Comparison of ENCODE assay signal across 8 mouse cellular contexts in genomic region chr7:73588351-73588906, GRCm38 (mm10). TPM values are rescaled to one million over a fixed set of nuclear protein-coding genes. Genes with fewer than 3 reads are reported as not detected.
DNase-seq lines count a peak whose midpoint lies in the region; ATAC-seq and TF ChIP-seq lines count a peak whose summit lies in the region.

No protein-coding gene starts in this region.

- TF ChIP-seq CTCF in ES-Bruce4 (IDR thresholded peaks at IDR 0.05; ENCODE audit: low read depth, low read length): no peak

- H3K4me2 ChIP-seq in hindbrain, embryonic 12.5 days (replicated peaks): no peak overlapping the region
- no peak overlapping the region for H3K4me2 ChIP-seq in hindbrain, embryonic 16.5 days (ENCODE audit: low read length)
- H3K4me2 ChIP-seq in liver, embryonic 13.5 days: no peak overlapping the region
- H3K4me2 ChIP-seq in midbrain, embryonic 13.5 days (replicated peaks): no peak overlapping the region

- H3K9ac ChIP-seq in hindbrain, embryonic 12.5 days: no peak overlapping the region
- no peak overlapping the region for H3K9ac ChIP-seq in ES-Bruce4 (ENCODE audit: low read depth, poor library complexity, severe bottlenecking)
- H3K9ac ChIP-seq in hindbrain, embryonic 16.5 days (ENCODE audit: low read depth, low read length): no peak overlapping the region; the same call in 1 of the 2 replicates
- peak overlapping the region; percentile 36; the same call in 1 of the 2 replicates for H3K9ac ChIP-seq in liver, embryonic 13.5 days
- no peak overlapping the region for H3K9ac ChIP-seq in midbrain, embryonic 13.5 days (replicated peaks)

- no peaks in the 10 kb centered on the region for H3K9me3 ChIP-seq in hindbrain, embryonic 12.5 days (replicated peaks)
- no peaks in the 10 kb centered on the region for H3K9me3 ChIP-seq in hindbrain, embryonic 10.5 days
- H3K9me3 ChIP-seq in ES-Bruce4 (replicated peaks; ENCODE audit: control insufficient read depth, insufficient read depth, low read length, poor library complexity, severe bottlenecking): no peaks in the 10 kb centered on the region
- no peaks in the 10 kb centered on the region for H3K9me3 ChIP-seq in hindbrain, embryonic 16.5 days (ENCODE audit: control insufficient read depth, low read length)
- no peaks in the 10 kb centered on the region for H3K9me3 ChIP-seq in liver, embryonic 13.5 days (replicated peaks)
- H3K9me3 ChIP-seq in midbrain, embryonic 13.5 days: no peaks in the 10 kb centered on the region

- no peak for DNase-seq in hindbrain, embryonic 10.5 days (ENCODE audit: low spot score)
- no peak for DNase-seq in liver, embryonic 13.5 days
- no peak for DNase-seq in embryo, embryonic 9.5 days (ENCODE audit: extremely low spot score)
- DNase-seq in lung, postnatal 4 days: no peak

- H3K36me3 ChIP-seq in hindbrain, embryonic 12.5 days: no peaks in the 10 kb centered on the region
- no peaks in the 10 kb centered on the region for H3K36me3 ChIP-seq in hindbrain, embryonic 10.5 days
- no peaks in the 10 kb centered on the region for H3K36me3 ChIP-seq in ES-Bruce4 (ENCODE audit: control insufficient read depth, insufficient read depth, low read length, poor library complexity, severe bottlenecking)
- no peaks in the 10 kb centered on the region for H3K36me3 ChIP-seq in hindbrain, embryonic 16.5 days (ENCODE audit: control insufficient read depth, insufficient read depth, low read length)
- no peaks in the 10 kb centered on the region for H3K36me3 ChIP-seq in liver, embryonic 13.5 days
- no peaks in the 10 kb centered on the region for H3K36me3 ChIP-seq in midbrain, embryonic 13.5 days

- peak overlapping the region; percentile 57; the same call in 1 of the 2 replicates for H3K27ac ChIP-seq in hindbrain, embryonic 12.5 days
- H3K27ac ChIP-seq in hindbrain, embryonic 10.5 days: no peak overlapping the region
- peak overlapping the region; percentile 22 for H3K27ac ChIP-seq in ES-Bruce4 (ENCODE audit: insufficient read depth, low read length)
- peak overlapping the region; percentile 69; the same call in 1 of the 2 replicates for H3K27ac ChIP-seq in hindbrain, embryonic 16.5 days (ENCODE audit: low read depth, low read length)
- H3K27ac ChIP-seq in liver, embryonic 13.5 days: peak overlapping the region; percentile 78
- H3K27ac ChIP-seq in midbrain, embryonic 13.5 days: no peak overlapping the region

- TF ChIP-seq POLR2A in ES-Bruce4 (IDR thresholded peaks at IDR 0.05; ENCODE audit: insufficient read depth, low read length): no peak

- no peak for TF ChIP-seq EP300 in ES-Bruce4 (IDR thresholded peaks at IDR 0.05; ENCODE audit: insufficient read depth, low read depth, low read length)

- WGBS in hindbrain, embryonic 12.5 days: 90% methylated on average over 8 of the region's 8 CpGs
- 91% methylated on average over 8 of the region's 8 CpGs for WGBS in hindbrain, embryonic 10.5 days
- 92% methylated on average over 8 of the region's 8 CpGs for WGBS in hindbrain, embryonic 16.5 days
- WGBS in liver, embryonic 13.5 days (ENCODE audit: insufficient replicate concordance): 71% methylated on average over 8 of the region's 8 CpGs
- 91% methylated on average over 8 of the region's 8 CpGs for WGBS in midbrain, embryonic 13.5 days

- H3K4me3 ChIP-seq in hindbrain, embryonic 12.5 days: no peak overlapping the region
- no peak overlapping the region for H3K4me3 ChIP-seq in hindbrain, embryonic 10.5 days
- no peak overlapping the region for H3K4me3 ChIP-seq in ES-Bruce4 (ENCODE audit: low read depth, low read length)
- H3K4me3 ChIP-seq in hindbrain, embryonic 16.5 days (ENCODE audit: low read length): no peak overlapping the region
- H3K4me3 ChIP-seq in liver, embryonic 13.5 days (replicated peaks): no peak overlapping the region
- no peak overlapping the region for H3K4me3 ChIP-seq in midbrain, embryonic 13.5 days (replicated peaks)

- peaks cover 7% of the 10 kb centered on the region for H3K4me1 ChIP-seq in hindbrain, embryonic 12.5 days
- H3K4me1 ChIP-seq in hindbrain, embryonic 10.5 days (replicated peaks): peaks cover 34% of the 10 kb centered on the region
- H3K4me1 ChIP-seq in ES-Bruce4 (ENCODE audit: control insufficient read depth, insufficient read depth, low read length): peaks cover 7% of the 10 kb centered on the region
- H3K4me1 ChIP-seq in hindbrain, embryonic 16.5 days (ENCODE audit: control insufficient read depth, insufficient read depth, low read depth, low read length): peaks cover 12% of the 10 kb centered on the region
- peaks cover 50% of the 10 kb centered on the region for H3K4me1 ChIP-seq in liver, embryonic 13.5 days (replicated peaks)
- peaks cover 27% of the 10 kb centered on the region for H3K4me1 ChIP-seq in midbrain, embryonic 13.5 days (replicated peaks)

- no peak for ATAC-seq in hindbrain, embryonic 12.5 days (ENCODE audit: low FRiP score)
- no peak for ATAC-seq in hindbrain, embryonic 16.5 days
- ATAC-seq in liver, embryonic 13.5 days (ENCODE audit: low read depth): peak; percentile 70
- ATAC-seq in midbrain, embryonic 13.5 days: no peak

- no peaks in the 10 kb centered on the region; the same call in 1 of the 2 replicates for H3K27me3 ChIP-seq in hindbrain, embryonic 12.5 days
- no peaks in the 10 kb centered on the region; the same call in 1 of the 2 replicates for H3K27me3 ChIP-seq in hindbrain, embryonic 10.5 days (ENCODE audit: insufficient read depth, poor library complexity, severe bottlenecking)
- no peaks in the 10 kb centered on the region for H3K27me3 ChIP-seq in ES-Bruce4 (ENCODE audit: control insufficient read depth, insufficient read depth, low read length, poor library complexity, severe bottlenecking)
- no peaks in the 10 kb centered on the region for H3K27me3 ChIP-seq in hindbrain, embryonic 16.5 days (replicated peaks; ENCODE audit: control insufficient read depth, insufficient read depth, low read length)
- H3K27me3 ChIP-seq in liver, embryonic 13.5 days: no peaks in the 10 kb centered on the region
- H3K27me3 ChIP-seq in midbrain, embryonic 13.5 days: 0 out of 2 replicates have a peak, but pooled peaks cover 4% of the 10 kb centered on the region

RNA-seq across cellular contexts. Expression of gene Chd2, which starts 46.8 kb away (rescaled TPM):
- polyA plus RNA-seq in hindbrain, embryonic 12.5 days (2016; fragmentation: Nextera tagmentation; extraction: Ambion mirVana): 63.6 and 67.9 TPM in 2 replicates
- 37.1 and 38.9 TPM in 2 replicates for polyA plus RNA-seq in hindbrain, embryonic 10.5 days (2016; fragmentation: Nextera tagmentation; extraction: Ambion mirVana)
- polyA plus RNA-seq in ES-Bruce4 (2011; ENCODE audit: insufficient read depth, insufficient read length, low read depth, missing spikeins): 103 and 104 TPM in 2 replicates
- polyA plus RNA-seq in hindbrain, embryonic 16.5 days (2015; fragmentation: Nextera tagmentation; extraction: Ambion mirVana): 34.0 and 35.3 TPM in 2 replicates
- polyA plus RNA-seq in liver, embryonic 13.5 days (2015; fragmentation: Nextera tagmentation; extraction: Ambion mirVana): 18.8 and 25.6 TPM in 2 replicates
- 48.5 and 57.4 TPM in 2 replicates for polyA plus RNA-seq in midbrain, embryonic 13.5 days (2015; fragmentation: Nextera tagmentation; extraction: Ambion mirVana)

Comparison
In these comparisons a context has a peak if more than half of its experiments do, and no peak if none do; other contexts are left out.
1. H3K27ac ChIP-seq: peak in hindbrain, embryonic 12.5 days (single experiment), ES-Bruce4 (single experiment), hindbrain, embryonic 16.5 days (single experiment) and liver, embryonic 13.5 days (single experiment); none in hindbrain, embryonic 10.5 days (single experiment) and midbrain, embryonic 13.5 days (single experiment).